Mouse (Mus musculus) left cerebral cortex, adult 8-10 months (tissue): ENCODE data around the gene Rnf157. TPM values are rescaled to one million over a fixed set of nuclear protein-coding genes. Genes with fewer than 3 reads are reported as not detected.
"Not testable (repeated sequence)": the region's sequence is repeated elsewhere in the genome, so short reads cannot be mapped to it uniquely, and the experiment has no call there.

ENCODE experiments used
- DNase-seq, 2 experiments: peaks; one replicate each; pipeline ENCODE4 v3.0.0; 2022; ENCODE audit warnings: low spot score in 2 of 2
- total RNA-seq, 4 experiments: library from RNA; stranded (reverse); gene quantifications; 2 replicates each; pipeline ENCODE4 v1.2.4; 2022

Rnf157 gene
- total RNA-seq, 4 experiments from 2014 or later: 242 to 283 (median 258) TPM

DNA sequence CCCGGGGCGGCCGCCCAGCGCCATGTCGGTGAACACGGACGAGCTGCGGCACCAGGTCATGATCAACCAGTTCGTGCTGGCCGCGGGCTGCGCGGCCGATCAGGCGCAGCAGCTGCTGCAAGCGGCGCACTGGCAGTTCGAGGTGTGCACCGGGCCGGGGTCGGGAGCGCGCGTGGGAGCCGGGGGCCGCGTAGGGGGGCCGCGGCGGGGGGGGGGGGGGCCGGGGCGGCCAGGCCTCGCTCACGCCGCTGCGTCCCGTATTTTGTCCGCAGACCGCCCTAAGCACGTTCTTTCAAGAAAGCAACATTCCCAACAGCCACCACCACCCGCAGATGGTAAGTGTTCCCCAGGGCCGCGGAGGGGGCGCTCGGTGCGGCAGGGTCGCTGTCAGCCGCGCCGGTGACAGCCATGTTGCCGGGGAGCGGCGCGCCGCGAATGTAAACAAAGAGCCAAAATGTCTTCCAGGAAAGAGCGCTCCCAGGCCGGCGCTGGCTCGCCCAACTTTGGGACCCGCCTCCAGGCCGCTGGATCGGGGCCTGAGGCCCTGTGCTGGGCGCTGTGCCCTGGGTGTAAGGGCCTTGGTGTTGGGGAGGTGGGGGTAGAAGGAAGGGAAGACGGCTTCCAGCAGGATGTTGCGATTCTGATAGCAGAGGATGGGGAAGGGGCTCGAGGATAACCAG, 21.6 kb upstream of the Rnf157 start:
- DNase-seq: peak in 1 of 2 experiments; percentile 43

DNA sequence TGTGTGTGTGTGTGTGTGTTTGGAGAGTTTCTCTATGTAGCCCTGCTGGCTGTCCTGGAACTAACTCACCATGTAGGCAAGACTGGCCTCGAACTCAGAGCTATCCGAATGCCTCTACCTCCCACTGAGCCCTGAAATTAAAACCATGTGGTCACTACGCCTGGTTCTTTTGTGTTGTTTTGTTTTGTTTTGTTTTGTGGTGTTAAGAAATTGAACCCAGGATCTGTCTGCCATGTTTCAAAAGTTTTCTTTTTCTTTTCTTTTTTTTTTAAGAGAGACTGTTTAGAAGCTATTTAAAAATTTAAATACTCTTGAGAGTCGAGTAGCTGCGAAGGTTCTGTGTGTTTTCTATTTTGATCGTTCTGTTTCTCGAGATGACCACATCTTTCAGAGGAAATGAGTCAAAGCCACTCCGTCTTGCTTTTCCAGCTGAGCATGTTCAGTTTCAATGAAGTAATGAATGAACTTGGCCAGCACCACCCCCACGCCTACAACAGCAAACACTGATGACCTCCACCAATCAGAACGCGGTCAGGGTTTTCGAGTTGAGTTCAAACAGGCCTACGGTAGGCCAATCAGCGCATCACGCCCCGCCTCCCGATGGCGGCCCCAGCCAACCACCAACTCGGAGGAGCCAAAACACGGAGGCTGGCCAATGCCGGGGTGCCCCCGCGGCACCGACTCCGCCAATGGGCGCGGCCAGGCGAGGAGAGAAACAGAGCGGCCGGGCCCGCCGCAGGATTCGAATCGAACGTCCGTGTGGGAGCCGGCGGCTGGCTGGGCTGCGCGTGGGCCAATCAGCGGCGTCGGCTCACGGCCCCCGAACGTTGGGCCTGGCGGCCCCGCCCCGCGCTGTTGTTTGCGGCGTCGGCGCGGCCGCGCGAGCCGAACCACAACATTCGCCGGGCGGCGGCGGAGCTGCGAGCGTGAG, 20.8 kb upstream of the Rnf157 start, which contains the start of gene Ubald2:
Gene Ubald2, plus strand, starts transcription at position 739 of the 931 bp plus-strand sequence.
- peak; percentile 94 to 99 for DNase-seq

DNA sequence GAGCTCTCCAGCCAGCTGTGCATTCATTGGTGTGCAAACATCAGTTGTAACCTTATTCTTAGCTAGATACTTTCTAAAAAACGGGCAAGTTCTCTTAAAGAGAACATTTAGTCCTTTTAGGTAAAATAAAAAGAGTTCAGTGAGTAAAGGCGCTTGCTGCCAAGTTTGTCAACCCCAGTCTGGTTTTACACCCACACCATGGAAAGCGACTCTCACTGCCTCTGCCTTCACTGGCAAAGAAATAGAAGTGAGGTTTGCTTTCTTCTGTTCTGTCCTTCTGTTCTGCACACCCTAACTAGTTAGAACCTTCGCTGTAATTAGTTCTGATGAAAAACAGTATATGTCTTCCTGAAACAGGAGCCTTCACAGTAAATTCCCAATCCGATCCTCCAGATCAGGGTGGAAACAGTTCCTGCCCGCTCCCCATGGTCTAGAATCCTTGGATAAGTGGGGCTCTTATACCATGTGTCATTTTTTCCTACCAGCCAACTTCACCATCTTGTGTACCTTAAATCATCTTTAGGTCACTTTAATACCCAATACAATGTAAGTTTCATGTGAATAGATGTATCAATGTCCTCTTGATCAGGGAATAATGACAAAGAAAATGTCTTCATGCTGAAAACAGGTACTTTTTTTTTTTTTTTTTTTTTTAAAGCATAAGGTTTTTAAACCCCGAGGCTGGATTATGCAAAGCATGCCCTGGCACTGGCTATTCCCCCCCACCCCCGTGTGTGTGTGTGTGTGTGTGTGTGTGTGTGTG, 19.9 kb upstream of the Rnf157 start:
- peak in 1 of 2 experiments; percentile 73 for DNase-seq

DNA sequence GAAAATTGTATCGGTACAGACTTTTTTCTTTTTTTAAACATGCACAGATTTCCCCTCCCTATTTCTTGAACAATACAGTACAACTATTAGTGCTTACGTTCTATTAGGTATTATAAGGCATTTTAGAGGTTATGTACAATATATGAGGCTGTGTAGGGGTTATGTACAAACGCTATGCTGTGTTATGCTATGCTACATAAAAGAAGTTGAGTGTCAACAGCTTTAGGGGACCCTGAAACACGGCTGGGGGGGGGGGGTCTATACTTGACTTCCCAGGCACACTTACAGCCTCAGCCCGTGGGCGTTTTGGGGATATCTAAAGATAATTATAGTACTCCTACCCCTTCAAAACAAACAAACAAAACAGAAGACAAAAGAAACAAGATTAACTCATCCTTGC, 19.3 kb upstream of the Rnf157 start:
- DNase-seq: no peak

DNA sequence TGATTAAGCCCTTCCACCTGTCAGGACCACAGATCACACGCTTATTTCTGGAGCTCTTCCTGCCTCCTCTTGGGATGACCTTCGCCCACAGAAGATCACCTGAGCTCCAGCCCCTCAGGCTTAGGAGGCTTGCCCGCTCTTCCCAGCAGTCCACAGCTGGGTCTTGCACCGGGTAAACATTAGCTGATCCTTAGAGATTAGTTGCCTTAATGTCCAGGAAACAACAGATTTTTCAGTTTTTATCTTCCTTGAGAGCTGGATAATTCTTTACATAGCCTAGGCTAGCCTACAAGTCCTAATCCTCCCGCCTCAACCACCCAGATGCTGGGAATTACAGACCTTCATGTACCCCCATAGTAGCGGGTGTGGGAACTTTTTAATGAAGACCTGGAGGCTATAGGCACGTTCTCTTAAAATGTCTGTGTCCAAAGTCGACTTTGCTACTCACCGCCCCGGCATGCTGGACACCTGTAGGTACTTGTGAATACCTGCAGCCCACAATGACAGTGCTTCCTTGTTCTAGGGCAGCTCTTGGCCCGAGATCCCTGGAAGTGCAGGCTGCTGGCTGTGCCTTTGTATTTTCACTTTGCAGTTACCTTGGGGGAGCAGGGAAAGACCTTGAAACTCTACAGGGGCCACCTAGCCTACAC, 18.7 kb upstream of the Rnf157 start:
- no peak for DNase-seq

DNA sequence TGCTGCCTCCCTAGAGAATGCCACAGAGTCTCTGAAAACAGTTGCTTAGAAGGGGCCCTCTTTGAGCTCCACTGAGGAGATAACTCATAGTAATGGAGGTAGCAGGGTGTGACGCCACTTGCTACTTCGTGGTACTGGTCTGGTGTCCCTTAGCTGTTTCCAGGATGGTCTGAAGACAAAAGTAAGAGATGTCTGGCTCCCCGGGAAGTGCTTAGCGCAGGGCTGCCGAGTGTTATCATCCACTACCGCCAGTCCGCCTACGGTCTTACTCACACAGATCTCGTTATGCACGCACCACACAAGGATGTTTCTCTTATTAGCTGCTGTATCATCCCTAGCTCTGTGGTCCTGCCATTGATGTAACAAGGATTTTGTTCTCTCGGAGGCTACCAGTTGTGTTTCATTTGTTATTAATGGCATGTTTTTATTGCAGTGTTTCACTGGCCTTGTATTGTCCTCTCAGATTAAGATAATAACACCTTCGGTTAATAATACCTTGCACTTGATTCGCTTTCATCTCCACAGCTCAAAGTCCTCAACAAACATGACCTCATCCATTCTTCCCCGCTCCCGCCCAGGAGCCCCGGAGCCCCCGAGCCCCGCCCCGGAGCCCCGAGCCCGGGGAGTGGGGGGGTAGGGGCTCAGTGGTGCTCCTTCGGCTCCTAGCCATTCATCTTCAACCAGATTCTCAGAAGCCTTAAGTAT, 18.0 kb upstream of the Rnf157 start:
- no peak for DNase-seq

DNA sequence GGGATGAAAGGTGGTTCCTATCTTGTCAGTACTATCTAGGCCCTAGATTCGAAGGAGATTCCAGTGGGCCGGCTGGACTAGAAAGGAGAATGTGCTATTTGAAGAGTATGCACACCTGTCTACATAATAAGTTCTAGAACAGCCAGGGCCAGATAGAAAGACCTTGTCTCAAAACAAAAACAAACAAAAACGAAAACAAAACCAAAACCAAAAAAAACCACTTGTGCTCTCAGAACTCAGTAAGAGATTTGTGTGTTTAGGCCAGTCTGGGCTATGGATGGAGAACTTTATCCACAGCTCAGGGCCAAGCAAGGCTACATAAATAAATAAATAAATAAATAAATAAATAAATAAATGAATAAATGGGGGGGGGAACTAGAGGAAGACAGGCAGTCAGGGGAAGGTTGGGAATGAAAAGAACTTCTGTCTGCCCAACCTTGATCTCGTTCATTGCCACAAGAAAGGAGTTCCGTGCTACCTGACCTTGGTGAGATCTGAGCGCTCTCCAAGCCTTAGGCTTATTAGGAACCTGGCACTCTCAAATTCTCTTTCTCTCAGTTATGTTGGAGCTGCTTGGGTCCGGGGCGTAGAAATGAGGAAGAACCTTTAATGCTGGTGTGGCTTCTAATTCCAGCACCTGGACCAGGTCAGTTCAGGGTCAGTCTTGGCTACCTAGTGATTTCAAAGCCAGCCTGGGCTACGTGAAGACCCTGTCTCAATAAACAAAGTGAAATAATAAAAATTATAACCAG, 17.2 kb upstream of the Rnf157 start:
- DNase-seq: no peak

DNA sequence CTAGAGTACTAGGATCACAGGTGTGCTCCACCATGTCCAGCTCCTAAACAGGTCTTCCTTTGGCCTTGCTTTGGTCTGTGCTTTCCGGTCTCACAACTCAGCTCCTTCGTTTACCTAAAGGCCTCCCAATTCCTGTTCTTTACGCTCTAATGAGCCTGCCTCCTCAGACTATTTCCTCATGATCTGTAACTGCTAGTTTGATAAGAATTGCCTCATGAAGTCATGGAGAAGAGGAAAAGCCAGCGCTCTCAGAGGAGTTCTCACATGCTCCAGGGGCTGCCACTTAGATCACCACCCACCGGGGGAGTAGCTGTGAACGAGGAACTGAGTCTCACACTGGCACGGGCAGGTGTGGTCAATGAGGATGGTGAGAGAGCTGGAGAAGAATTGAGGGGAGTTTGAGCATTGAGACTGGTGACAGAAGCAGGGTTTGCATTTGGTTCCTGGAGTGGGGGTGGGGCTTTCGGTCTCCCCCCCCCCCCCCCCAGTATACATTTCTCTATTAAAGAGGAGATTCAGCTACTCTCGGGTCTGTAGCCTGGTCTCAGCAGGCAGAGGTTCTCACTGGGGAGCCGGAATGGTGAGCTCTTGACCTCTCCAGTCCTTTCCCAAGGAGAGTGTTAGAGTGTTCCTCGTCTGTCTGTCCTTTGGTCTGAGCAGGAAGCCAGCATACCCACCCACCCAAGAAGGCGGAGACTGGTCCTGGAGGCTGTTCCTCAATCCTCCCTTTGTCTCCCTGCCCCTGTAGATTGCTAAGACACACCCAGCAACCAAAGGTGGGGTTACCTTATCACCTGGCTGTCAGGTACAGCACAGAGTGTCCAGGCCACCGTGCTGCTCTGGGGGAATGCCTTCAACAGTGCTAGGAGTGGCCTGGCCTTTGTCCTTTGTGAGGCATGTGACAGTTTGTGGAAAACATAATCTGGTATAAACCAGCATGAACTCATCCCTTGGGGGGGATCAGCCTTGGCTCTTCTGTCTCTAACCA, 16.3 kb upstream of the Rnf157 start:
- DNase-seq: no peak

DNA sequence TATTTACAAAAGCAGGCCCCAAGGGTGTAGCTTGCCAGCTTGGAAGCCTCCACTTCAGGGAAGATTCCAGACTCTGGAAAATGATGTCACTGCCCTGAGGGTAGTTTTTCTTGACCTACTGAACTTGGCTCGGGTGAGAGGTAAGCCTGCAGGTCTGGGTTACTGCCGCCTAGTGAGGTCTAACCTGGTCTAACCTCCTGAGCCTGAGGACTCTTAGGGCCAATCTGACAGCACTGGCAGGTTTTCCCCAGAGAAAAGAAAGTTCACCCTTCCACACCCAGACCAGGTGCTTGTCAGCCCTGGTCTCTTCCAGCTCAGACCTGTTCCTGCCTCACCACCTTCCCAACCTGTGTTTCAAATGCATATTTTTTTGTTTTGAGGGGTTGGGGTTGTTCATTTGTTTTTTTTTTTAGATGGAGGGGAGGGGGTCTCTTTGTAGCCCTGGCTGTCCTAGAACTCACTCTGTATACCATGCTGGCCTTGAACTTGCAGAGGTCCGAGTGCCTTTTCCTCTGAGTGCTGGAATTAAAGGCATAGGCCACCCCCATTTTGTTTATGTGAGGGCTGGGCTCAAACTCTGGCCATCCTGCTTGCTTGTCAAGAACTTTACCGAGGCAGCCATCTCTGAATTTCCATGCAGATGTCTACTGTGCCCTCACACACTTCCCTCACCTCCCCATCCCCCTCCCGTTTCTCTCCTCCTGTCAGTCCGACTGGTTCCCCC, 14.2 kb upstream of the Rnf157 start:
- DNase-seq: no peak

DNA sequence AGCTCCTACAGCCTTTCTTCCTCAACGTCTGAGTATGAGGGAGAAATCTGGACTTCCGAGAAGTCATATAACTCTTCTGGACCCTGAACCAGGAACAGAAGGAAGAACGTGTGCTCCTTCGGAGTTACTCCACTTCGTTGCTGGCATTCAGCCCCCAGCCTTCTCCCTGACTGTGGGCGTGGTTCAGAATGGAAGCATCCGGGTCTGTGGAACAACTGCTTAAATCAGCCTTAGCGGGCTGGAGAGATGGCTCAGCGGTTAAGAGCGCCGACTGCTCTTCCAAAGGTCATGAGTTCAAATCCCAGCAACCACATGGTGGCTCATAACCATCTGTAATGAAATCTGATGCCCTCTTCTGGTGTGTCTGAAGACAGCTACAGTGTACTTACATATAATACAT, 13.5 kb upstream of the Rnf157 start:
- DNase-seq: not testable (repeated sequence)

DNA sequence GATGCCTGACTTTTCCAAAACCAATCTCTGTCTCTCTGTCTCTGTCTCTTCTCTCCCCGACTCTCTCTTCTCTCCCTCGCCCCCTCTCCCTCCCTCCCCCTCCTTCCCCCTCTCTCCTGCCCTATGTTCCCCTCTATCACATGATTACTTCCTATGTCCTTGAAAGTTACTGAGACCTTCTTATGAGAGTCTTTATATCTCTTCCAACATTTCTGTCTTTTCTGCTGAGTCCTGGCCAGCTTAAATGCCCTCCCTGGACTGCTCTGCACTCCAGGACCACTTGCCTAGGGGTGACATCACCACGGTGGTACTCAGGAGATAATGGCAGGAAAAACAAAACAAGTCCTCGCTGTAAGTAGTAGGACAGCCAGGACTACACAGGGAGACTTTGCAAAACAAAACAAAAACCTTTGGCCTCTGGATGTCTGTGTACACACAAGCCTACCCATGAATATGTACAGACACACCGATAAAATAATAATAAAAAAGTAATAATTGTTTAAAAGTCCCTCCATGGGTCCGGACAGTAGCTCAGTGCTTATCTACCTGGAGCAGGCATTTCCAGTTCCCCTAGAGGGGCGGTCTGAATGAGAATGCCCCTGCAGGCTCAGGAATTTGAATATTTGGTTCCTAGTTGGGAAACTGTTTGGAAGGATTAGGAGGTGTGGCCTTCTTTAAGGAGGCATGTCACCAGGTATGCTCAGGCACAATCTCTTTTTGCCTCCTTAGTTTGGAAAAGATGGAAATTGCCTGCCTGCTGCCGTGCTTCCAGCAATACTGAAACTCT, 12.0 kb upstream of the Rnf157 start:
- DNase-seq: no peak

DNA sequence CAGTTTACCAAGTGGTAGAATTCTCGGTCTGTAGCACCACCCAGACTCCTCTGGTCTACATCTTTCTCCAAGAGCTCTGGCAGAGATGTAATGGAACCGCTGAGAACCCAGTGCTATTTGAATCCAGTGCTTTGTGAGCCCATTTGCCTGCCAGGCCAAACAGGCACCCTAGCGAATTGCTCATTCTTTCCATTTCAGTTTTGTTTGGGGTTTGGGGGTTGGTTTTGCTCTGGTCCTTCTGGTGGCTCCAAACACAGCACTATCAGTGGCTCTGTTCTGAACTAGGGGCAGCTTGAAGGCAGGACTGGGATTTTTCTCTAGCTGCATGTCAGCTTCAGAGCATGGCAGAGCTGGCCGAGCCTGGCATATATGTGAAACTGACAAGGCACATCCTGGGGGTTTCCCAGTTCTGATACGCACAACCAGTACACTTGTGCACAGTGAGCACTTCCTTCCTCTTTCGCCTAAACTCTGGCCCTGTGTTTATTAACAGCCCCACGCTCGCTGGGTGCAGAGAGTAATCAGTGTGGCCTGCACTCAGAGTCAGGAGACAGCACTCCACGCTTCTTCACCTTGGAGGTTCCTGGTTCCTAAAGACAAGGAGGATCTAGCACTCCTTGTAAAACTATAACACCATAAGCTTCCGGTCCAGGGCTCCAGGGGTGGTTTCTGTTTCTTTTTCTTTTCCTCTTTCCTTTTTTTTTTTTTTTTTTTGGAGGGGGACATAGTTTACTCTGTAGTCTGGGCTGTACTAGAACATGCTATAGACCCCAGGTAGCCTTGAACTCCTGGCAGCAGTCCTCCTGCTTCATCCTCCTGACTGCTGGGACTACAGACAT, 11.2 kb upstream of the Rnf157 start:
- DNase-seq: no peak

DNA sequence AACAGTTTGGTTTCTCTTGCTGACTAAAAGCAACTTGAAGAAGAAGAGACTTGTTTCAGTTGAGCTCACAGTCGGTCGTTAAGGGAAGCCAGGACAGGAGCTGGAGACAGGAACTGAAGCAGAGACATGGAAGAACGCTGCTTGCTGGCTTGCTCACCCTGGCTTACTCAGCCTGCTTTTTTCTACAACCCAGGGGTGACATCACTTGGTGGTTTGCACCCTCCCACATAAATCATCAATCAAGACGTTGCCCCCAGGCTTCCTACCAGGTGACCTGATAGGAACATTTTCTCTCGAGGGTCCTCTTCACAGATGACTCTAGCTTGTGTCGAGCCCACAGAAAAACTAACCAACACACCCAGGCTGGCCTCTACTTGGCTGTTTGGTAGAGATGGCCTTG, 10.4 kb upstream of the Rnf157 start:
- no peak for DNase-seq

DNA sequence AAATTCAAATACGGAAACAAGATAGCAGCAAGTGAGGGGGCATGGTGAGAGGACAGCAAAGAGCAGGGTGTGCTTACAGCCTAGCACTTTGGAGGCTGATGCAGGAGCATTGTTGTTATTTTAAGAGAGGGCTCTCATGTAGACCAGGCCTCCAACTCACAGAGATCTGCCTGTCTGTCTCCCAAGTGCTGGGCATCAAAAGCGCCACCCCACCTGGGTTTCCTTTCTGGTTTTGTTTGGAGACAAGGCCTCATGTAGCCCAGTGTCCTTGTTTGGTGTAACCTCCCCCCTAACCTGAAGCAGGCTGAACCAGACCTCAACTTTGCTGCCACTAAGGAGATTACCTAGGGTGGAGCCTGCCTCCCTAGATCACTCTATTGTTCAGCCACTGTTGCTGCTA, 9.7 kb upstream of the Rnf157 start:
- DNase-seq: no peak

DNA sequence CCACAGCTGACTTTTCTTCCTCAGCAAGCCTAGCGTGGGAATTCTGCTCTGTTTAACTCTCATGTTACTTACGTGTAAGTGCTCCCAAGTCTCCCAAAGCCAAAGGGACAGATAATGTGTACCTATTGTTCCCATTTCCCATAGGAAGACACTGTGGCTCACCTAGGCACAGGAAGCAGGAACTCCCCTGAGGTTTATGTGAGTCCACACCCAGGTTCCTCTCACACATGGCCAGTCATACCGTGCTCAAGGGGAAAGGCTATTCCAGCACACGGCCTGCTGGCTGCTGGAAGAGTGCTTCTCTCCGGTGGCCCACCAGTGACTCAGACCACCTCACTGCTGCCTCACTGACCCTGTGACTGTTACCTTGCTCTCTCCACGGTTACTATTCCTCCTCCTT, 8.3 kb upstream of the Rnf157 start:
- DNase-seq: no peak

DNA sequence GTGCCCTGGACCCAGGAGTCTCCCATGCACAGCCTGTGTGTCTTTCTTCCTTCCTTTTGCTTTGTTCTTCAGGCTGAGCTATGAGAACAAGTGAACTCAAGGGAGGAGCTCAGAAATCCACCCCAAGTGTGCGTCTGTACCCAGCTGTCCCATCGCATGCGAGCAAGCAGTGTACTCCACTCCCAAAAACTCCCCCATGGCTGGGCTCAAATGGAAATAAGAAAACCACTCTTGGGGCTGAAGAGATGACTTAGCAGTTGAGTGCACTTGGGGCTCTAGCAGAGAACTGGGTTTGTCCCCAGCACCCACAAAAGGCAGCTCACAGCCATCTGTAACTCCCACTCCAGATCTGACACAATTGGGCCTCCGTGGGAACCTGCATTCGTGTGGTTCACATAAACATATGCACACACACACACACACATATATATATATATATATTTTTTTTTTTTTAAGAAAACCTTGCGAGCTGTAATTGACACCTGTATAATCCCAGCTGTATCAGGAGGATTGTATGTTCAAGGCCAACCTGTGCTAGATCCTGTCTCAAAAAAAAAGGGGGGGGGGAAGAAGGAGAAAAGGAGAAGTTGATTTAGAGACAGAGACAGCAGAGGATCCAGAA, 6.1 kb upstream of the Rnf157 start:
- no peak for DNase-seq
